ENCODE assay signal across 11 mouse cellular contexts in the genomic region with DNA sequence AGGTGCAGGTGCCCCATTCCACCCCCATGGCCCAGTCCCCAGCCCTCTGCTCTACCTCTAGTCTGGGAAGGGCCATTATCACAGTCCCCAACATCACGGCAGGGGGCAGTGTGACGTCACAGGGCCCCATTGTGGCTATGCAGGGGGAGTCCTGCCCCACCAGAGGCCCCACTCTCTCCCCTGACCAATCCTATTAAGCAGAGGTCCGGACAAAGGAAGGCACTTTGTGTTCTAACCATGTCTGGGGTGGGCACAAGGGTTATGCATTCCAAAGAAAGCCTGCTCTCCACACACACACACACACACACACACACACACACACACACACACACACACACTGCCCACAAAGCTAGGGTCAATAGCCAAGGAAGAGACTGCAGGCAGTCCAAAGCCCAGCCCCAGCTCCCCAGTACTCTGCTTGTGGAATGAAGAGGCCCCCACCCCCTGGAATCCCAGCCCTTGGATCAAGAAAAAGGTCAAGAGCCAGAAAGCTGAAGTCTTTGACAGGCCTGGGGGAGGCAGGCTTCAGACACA. TPM values are rescaled to one million over a fixed set of nuclear protein-coding genes. Genes with fewer than 3 reads are reported as not detected.
DNase-seq lines count a peak whose midpoint lies in the region; ATAC-seq lines count a peak whose summit lies in the region.
"Had no signal": no experiment of that assay in that cellular context is flagged by ENCODE, and none has a peak within 500 bp of the region (broad histone marks: within the 10 kb centered on the region; RNA-seq: fewer than 3 reads in every experiment).

No protein-coding gene starts in this region.

- ATAC-seq in lung, embryonic 16.5 days (ENCODE audit: low read depth): peak; percentile 51
- peak; percentile 80 for ATAC-seq in forebrain, embryonic 13.5 days
- ATAC-seq: Patski had no signal

- no peak for DNase-seq in lung, adult 18-20 months
- DNase-seq in mesoderm, embryonic 11.5 days (ENCODE audit: low read depth, low spot score): peak; percentile 69
- peak; percentile 70 for DNase-seq in yolk sac, embryonic 10.5 days (ENCODE audit: low spot score)
- DNase-seq in adrenal gland, postnatal 36 days: no peak
- no peak for DNase-seq in spleen, adult 18-20 months
- DNase-seq: cerebellum, adult 18-20 months; right cerebral cortex, adult 18-20 months had no signal

- no peaks in the 10 kb centered on the region for H3K9me3 ChIP-seq in lung, embryonic 16.5 days (ENCODE audit: control insufficient read depth, low read length)
- H3K9me3 ChIP-seq in forebrain, embryonic 13.5 days (replicated peaks): no peaks in the 10 kb centered on the region

- H3K36me3 ChIP-seq in lung, embryonic 16.5 days (ENCODE audit: control insufficient read depth, insufficient read depth, low read length): no peaks in the 10 kb centered on the region
- H3K36me3 ChIP-seq in forebrain, embryonic 13.5 days (ENCODE audit: poor library complexity, severe bottlenecking): no peaks in the 10 kb centered on the region

- WGBS in lung, embryonic 16.5 days: 19% methylated on average over 3 of the region's 3 CpGs
- WGBS in forebrain, embryonic 13.5 days: 2% methylated on average over 3 of the region's 3 CpGs

- no peak overlapping the region for H3K4me3 ChIP-seq in lung, embryonic 16.5 days (ENCODE audit: low read length)
- H3K4me3 ChIP-seq in forebrain, embryonic 13.5 days: no peak overlapping the region

- peaks cover 29% of the 10 kb centered on the region for H3K4me1 ChIP-seq in lung, embryonic 16.5 days (replicated peaks; ENCODE audit: control insufficient read depth, insufficient read depth, low read length)
- H3K4me1 ChIP-seq in forebrain, embryonic 13.5 days: peaks cover 34% of the 10 kb centered on the region

- H3K27me3 ChIP-seq in lung, embryonic 16.5 days (ENCODE audit: control insufficient read depth, insufficient read depth, low read depth, low read length): no peaks in the 10 kb centered on the region
- H3K27me3 ChIP-seq in forebrain, embryonic 13.5 days: 0 out of 2 replicates have a peak, but pooled peaks cover 3% of the 10 kb centered on the region
- H3K27me3 ChIP-seq: Patski had no signal

- H3K27ac ChIP-seq in lung, embryonic 16.5 days (ENCODE audit: low read length): peak overlapping the region; percentile 56; the same call in 1 of the 2 replicates
- H3K27ac ChIP-seq in forebrain, embryonic 13.5 days: peak overlapping the region; percentile 59; the same call in 1 of the 2 replicates
- H3K27ac ChIP-seq: liver, embryonic 14.5 days had no signal

- H3K4me2 ChIP-seq in lung, embryonic 16.5 days (ENCODE audit: low read depth, low read length): no peak overlapping the region
- H3K4me2 ChIP-seq in forebrain, embryonic 13.5 days: no peak overlapping the region

- H3K9ac ChIP-seq in lung, embryonic 16.5 days (ENCODE audit: low read length): no peak overlapping the region
- H3K9ac ChIP-seq in forebrain, embryonic 13.5 days: no peak overlapping the region
- H3K9ac ChIP-seq: liver, embryonic 14.5 days had no signal

RNA-seq across cellular contexts. Expression of a gene that starts 32.7 kb away (rescaled TPM):
- 3.3 and 3.6 TPM in 2 replicates for polyA plus RNA-seq in lung, embryonic 16.5 days (2015; fragmentation: Nextera tagmentation; extraction: Ambion mirVana)
- 3.3 and 3.8 TPM in 2 replicates for polyA plus RNA-seq in forebrain, embryonic 13.5 days (2015; fragmentation: Nextera tagmentation; extraction: Ambion mirVana)
- total RNA-seq in adrenal gland, postnatal 36 days (2021): 1 to 10 TPM; 1.8 to 2.7 TPM

RNA-seq across cellular contexts. Expression of a gene that starts 34.3 kb away (rescaled TPM):
- 11.6 and 11.8 TPM in 2 replicates for polyA plus RNA-seq in lung, embryonic 16.5 days (2015; fragmentation: Nextera tagmentation; extraction: Ambion mirVana)
- 1.0 and 1.3 TPM in 2 replicates for polyA plus RNA-seq in forebrain, embryonic 13.5 days (2015; fragmentation: Nextera tagmentation; extraction: Ambion mirVana)
- total RNA-seq in adrenal gland, postnatal 36 days (2021): 10 to 100 TPM; 14.4 to 23.6 TPM

Comparison
In these comparisons a context has a peak if more than half of its experiments do, and no peak if none do; other contexts are left out.
1. DNase-seq: peak in mesoderm, embryonic 11.5 days (single experiment) and yolk sac, embryonic 10.5 days (single experiment); none in lung, adult 18-20 months (0 of 2), adrenal gland, postnatal 36 days (0 of 2) and spleen, adult 18-20 months (0 of 2).